Mouse (Mus musculus) myocyte (in vitro differentiated cells): ENCODE data around the gene Epb41l3. TPM values are rescaled to one million over a fixed set of nuclear protein-coding genes. Genes with fewer than 3 reads are reported as not detected.

ENCODE experiments used
- H3K27me3 ChIP-seq: one replicate; pipeline ENCODE4 v1.6.1; 2011; ENCODE audit not compliant: control insufficient read depth, insufficient read depth, insufficient read length
- H3K36me3 ChIP-seq: one replicate; pipeline ENCODE4 v1.6.1; 2011; ENCODE audit not compliant: control insufficient read depth, insufficient read depth
- H3K4me2 ChIP-seq: one replicate; pipeline ENCODE4 v1.6.1; 2011; ENCODE audit warnings: low read depth, control low read depth
- H3K4me3 ChIP-seq: one replicate; pipeline ENCODE4 v1.5.1; 2011; ENCODE audit warnings: mild to moderate bottlenecking, control low read depth, moderate library complexity
- H3K79me2 ChIP-seq: one replicate; pipeline ENCODE4 v1.6.1; 2011; ENCODE audit not compliant: control insufficient read depth, insufficient read depth
- H3ac ChIP-seq: one replicate; pipeline ENCODE4 v1.6.1; 2011; ENCODE audit not compliant: control insufficient read depth, insufficient read length
- CEBPB ChIP-seq: IDR thresholded peaks from 2 replicates; pipeline ENCODE4 v1.6.1; 2011; ENCODE audit warnings: mild to moderate bottlenecking, moderate library complexity; ENCODE audit not compliant: poor library complexity, insufficient read depth, severe bottlenecking
- E2F4 ChIP-seq: IDR thresholded peaks from one replicate; pipeline ENCODE4 v1.6.1; 2011; ENCODE audit warnings: mild to moderate bottlenecking, control low read depth, moderate library complexity; ENCODE audit not compliant: insufficient read depth
- MAX ChIP-seq: IDR thresholded peaks from one replicate; pipeline ENCODE4 v1.6.1; 2011; ENCODE audit warnings: low read depth, mild to moderate bottlenecking, control low read depth
- MYOD1 ChIP-seq, 3 experiments: IDR thresholded peaks; one replicate each; pipeline ENCODE4 v1.6.1; 2011; ENCODE audit warnings: control low read depth in 2 of 3, low read depth in 2 of 3, mild to moderate bottlenecking in 2 of 3, moderate library complexity in 1 of 3; ENCODE audit not compliant: insufficient read length in 2 of 3, control insufficient read depth in 1 of 3
- MYOG ChIP-seq, 3 experiments: IDR thresholded peaks; one replicate each; pipeline ENCODE4 v1.6.1; 2011; ENCODE audit warnings: control low read depth in 2 of 3, low read depth in 2 of 3, mild to moderate bottlenecking in 2 of 3; ENCODE audit not compliant: insufficient read length in 2 of 3, control insufficient read depth in 1 of 3, insufficient read depth in 1 of 3
- POLR2A ChIP-seq: IDR thresholded peaks from one replicate; pipeline ENCODE4 v1.6.1; 2011; ENCODE audit warnings: low read depth, mild to moderate bottlenecking, control low read depth, moderate library complexity; ENCODE audit not compliant: insufficient read length
- POLR2AphosphoS2 ChIP-seq: IDR thresholded peaks from one replicate; pipeline ENCODE4 v1.6.1; 2011; ENCODE audit warnings: low read depth, control low read depth; ENCODE audit not compliant: insufficient read length
- REST ChIP-seq: IDR thresholded peaks from one replicate; pipeline ENCODE4 v1.6.1; 2011; ENCODE audit warnings: mild to moderate bottlenecking, control low read depth, moderate library complexity; ENCODE audit not compliant: insufficient read depth, insufficient read length
- SRF ChIP-seq: IDR thresholded peaks from one replicate; pipeline ENCODE4 v1.6.1; 2011; ENCODE audit warnings: low read depth; ENCODE audit not compliant: control insufficient read depth, insufficient read length
- TCF12 ChIP-seq: IDR thresholded peaks from one replicate; pipeline ENCODE4 v1.6.1; 2011; ENCODE audit warnings: mild to moderate bottlenecking, control low read depth; ENCODE audit not compliant: poor library complexity, insufficient read depth, severe bottlenecking
- TCF3 ChIP-seq: IDR thresholded peaks from one replicate; pipeline ENCODE4 v1.6.1; 2011; ENCODE audit warnings: low read depth, control low read depth; ENCODE audit not compliant: insufficient read length
- USF1 ChIP-seq: IDR thresholded peaks from one replicate; pipeline ENCODE4 v1.6.1; 2011; ENCODE audit warnings: low read depth, mild to moderate bottlenecking, control low read depth, moderate library complexity
- polyA plus RNA-seq: library from polyadenylated mRNA; unstranded; fragments of >200 nt; fragmentation: generic; extraction: Trizol; gene quantifications from one replicate; pipeline ENCODE4 v1.2.1, GENCODE M21; 2012; ENCODE audit warnings: missing spikeins

The Epb41l3 gene
- polyA plus RNA-seq, 1 experiment: 19.5 TPM

DNA sequence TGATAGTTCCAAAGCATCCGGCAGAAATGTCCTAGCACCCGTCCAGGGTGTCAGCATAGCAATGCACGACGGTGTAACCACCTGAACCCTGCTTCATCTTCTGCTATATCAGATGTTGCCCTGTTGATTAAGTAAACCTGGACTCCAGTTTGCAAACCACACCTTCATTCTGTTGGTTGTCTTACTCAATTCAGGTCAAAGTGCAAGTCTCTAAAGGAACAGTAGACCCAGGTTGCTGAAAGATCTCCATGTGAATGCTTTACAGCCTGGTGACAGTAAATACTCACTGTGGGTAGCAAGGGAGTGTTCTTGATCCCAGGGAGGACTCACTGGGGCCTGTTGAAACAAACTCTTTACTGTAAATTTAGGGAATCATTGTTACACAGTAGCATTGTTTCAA lies 1.4 kb upstream of the Epb41l3 start:
- Histone ChIP-seq H3ac (no peak overlapping the region), H3K79me2 (no peaks in the 10 kb centered on the region), H3K4me2 (no peak overlapping the region), H3K36me3 (no peaks in the 10 kb centered on the region), H3K4me3 (no peak overlapping the region), H3K27me3 (peaks cover 34% of the 10 kb centered on the region)
- TF ChIP-seq E2F4: no peak
- TF ChIP-seq SRF: no peak

- no peak overlapping the region for H3ac ChIP-seq
- peaks cover 26% of the 10 kb centered on the region for H3K27me3 ChIP-seq
- TF ChIP-seq MAX (no peak), TCF3 (no peak), USF1 (no peak), MYOD1 (IDR thresholded peaks at IDR 0.05; ENCODE audit: control insufficient read depth in 1 of 3, insufficient read length in 2 of 3, low read depth in 2 of 3) (no peak), POLR2A (no peak), MYOG (IDR thresholded peaks at IDR 0.05; ENCODE audit: control insufficient read depth in 1 of 3, insufficient read depth in 1 of 3, insufficient read length in 2 of 3, low read depth in 2 of 3) (no peak), POLR2AphosphoS2 (no peak), TCF12 (no peak), CEBPB (no peak)
- no peak overlapping the region for H3K4me2 ChIP-seq
- H3K79me2 ChIP-seq: no peaks in the 10 kb centered on the region
- no peak overlapping the region for H3K4me3 ChIP-seq
- H3K36me3 ChIP-seq: no peaks in the 10 kb centered on the region
These were observed 749 bp downstream of the Epb41l3 start for GRCm38 (mm10) chr17:69076238-69076625.

- Histone ChIP-seq H3K27me3 (peaks cover 26% of the 10 kb centered on the region), H3K4me3 (no peak overlapping the region), H3K79me2 (no peaks in the 10 kb centered on the region)
These were observed 1.5 kb downstream of the Epb41l3 start for GRCm38 (mm10) chr17:69076747-69077543.

GRCm38 (mm10) chr17:69077544-69077920 lies 2.0 kb downstream of the Epb41l3 start:
- no peak overlapping the region for H3K4me2 ChIP-seq
- no peaks in the 10 kb centered on the region for H3K79me2 ChIP-seq
- H3K4me3 ChIP-seq: no peak overlapping the region

More at GRCm38 (mm10) chr17:69076747-69077543, 1.5 kb downstream of the Epb41l3 start:
- Histone ChIP-seq H3K36me3 (no peaks in the 10 kb centered on the region), H3ac (no peak overlapping the region), H3K4me2 (no peak overlapping the region)
- TF ChIP-seq MYOG (IDR thresholded peaks at IDR 0.05; ENCODE audit: control insufficient read depth in 1 of 3, insufficient read depth in 1 of 3, insufficient read length in 2 of 3, low read depth in 2 of 3) (no peak), E2F4 (no peak), TCF3 (no peak), POLR2A (no peak), POLR2AphosphoS2 (no peak), SRF (no peak)

DNA sequence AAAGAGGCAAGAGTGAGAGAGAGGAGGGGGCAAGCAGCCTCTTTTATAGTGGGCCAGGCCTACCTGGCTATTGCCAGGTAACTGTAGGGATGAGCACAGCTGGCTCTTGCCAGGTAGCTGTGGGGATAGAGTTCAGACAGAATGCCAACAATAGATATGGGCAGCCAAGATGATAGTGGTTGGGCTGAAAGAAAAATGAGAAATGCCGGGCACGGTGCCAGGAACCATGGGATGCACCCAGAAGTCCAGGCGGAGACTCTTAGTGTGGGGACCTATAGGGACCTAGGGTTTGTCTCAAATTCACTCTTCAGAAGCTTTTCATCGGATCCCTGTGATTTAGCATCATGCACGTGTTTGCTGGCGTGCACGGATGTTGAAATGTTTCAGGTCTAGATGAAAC lies 6.8 kb downstream of the Epb41l3 start:
- no peak overlapping the region for H3K4me3 ChIP-seq
- H3K79me2 ChIP-seq: no peaks in the 10 kb centered on the region

More at GRCm38 (mm10) chr17:69077544-69077920, 2.0 kb downstream of the Epb41l3 start:
- Histone ChIP-seq H3K27me3 (peaks cover 26% of the 10 kb centered on the region), H3K36me3 (no peaks in the 10 kb centered on the region), H3ac (no peak overlapping the region)
- no peak for TF ChIP-seq MYOD1 (IDR thresholded peaks at IDR 0.05; ENCODE audit: control insufficient read depth in 1 of 3, insufficient read length in 2 of 3, low read depth in 2 of 3)
- no peak for TF ChIP-seq POLR2AphosphoS2
- no peak for TF ChIP-seq USF1
- no peak for TF ChIP-seq POLR2A

More for the DNA sequence above, 6.8 kb downstream of the Epb41l3 start:
- Histone ChIP-seq H3K36me3 (no peaks in the 10 kb centered on the region), H3K4me2 (no peak overlapping the region), H3K27me3 (no peaks in the 10 kb centered on the region), H3ac (no peak overlapping the region)
- TF ChIP-seq POLR2AphosphoS2: no peak
- TF ChIP-seq MYOG (IDR thresholded peaks at IDR 0.05; ENCODE audit: control insufficient read depth in 1 of 3, insufficient read depth in 1 of 3, insufficient read length in 2 of 3, low read depth in 2 of 3): no peak
- TF ChIP-seq CEBPB: no peak
- TF ChIP-seq SRF: no peak
- no peak for TF ChIP-seq REST
- no peak for TF ChIP-seq TCF3
- TF ChIP-seq POLR2A: no peak
- no peak for TF ChIP-seq MAX
- TF ChIP-seq USF1: no peak
- no peak for TF ChIP-seq MYOD1 (IDR thresholded peaks at IDR 0.05; ENCODE audit: control insufficient read depth in 1 of 3, insufficient read length in 2 of 3, low read depth in 2 of 3)
- no peak for TF ChIP-seq TCF12
- TF ChIP-seq E2F4: no peak
